Mouse (Mus musculus): Measurements from ENCODE around the gene Trabd2b.

- TF ChIP-seq POLR2A (IDR thresholded peaks at IDR 0.05; ENCODE audit: borderline replicate concordance, extremely low read depth, insufficient read depth, insufficient read length, poor library complexity, severe bottlenecking), result no peak
- TF ChIP-seq CTCF (IDR thresholded peaks at IDR 0.05; ENCODE audit: borderline replicate concordance, extremely low read depth, insufficient read depth, insufficient read length), result no peak
Measured at GRCm38 (mm10) chr4:114365595-114365994, 40.9 kb upstream of the Trabd2b start.
